Mouse (Mus musculus): ENCODE results near the gene Trappc6a.

Gene Trappc6a

DNA sequence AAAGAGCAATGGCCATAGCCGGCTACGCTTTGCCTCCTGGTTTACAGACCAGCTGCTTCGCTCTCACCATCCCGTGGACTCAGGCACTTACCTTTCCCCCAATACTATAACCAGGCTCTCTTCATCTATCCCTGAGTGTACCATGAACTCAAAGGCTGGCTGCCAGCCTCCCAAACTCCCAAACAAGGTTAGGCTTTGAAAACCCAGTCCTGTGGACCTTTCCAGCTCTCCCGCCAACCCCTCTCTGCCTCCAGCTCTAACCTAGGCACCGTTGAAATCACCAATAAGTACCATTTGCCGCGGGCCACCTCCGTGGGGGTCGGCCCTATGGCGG, 53.2 kb downstream of the Trappc6a start:
- in situ Hi-C loops (cut with MboI, MseI), result no loop called here

DNA sequence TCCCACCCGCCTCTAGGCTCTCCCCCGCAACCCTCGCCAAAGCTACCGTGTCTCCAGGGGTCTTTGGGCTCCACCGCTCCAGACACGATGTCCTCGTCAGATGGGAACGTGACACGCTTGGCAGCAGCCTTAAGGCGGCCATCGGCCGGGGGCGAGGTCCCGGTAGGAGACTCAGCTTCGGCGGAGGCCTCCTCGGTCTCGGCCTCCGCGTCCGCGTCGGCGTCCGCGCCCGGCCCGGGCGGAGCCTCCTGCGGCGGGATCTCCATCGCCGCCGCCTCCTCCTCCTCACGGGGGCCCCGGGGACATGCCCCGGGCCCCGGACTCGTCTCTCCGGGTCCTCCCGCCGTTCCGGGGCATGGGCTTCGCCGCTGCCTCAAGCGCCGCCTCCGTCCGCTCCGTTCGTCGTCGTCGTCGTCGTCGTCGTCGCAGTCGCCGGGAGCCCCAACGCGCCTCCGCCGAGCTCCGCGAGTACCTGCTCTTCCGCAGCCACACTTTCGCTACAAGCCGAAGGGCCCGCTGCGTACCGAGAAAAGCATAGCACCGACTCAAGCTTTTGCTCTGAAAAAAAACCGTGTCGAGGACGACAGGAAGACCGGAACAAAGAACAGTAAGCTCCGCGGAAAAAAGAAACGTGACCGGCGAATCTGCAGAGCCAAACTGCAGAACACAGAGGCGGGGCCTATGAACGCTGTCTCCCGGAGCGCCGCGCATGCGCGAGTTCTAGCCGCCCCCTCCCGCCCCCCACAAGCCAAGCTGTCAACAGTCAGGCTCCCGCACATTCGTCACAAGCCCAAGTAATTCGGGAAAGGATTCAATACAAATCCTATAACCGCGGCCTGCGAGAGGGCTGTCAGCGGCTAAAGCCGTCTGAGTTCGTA, 53.8 kb downstream of the Trappc6a start:
- in situ Hi-C loops (cut with MboI, MseI), result no loop called here

DNA sequence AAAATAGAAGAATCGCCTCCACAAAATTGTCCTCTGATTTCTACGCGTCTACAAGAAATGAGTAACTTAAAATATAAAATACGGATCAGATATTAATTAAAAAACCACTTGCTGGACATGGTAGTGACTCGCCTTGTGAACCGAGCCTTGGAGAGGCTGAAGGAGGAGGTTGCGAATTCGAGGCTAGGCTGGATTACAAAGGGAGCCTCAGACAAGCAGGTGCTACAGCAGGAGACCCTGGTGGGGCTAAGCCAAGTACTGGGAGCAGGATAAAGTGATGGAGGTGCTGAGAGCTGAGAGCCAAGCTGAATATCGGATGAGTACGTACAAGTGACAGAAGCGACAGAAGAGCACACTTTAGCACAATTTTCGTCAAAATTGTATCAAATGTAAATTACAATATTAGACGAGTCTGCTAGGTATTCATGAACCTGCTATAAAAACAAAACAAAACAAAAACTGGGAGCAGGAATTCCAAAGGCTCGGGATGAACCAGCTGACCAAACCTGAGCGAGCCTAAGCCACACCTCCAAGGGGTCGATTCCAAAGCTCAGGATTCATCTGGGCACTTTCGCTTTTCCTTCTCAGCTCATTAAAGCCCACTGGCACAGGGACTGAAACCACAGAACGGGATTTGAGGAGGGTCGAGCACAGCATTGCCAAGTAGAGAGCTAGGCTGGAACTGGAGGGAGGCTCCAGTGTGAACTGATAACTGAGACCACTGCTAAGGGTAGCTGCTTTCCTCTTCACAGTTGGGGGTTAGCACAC, 54.6 kb downstream of the Trappc6a start, which contains the start of gene Ppp1r37:
Gene Ppp1r37, minus strand, starts transcription at position 434 of the 768 bp plus-strand sequence.
- in situ Hi-C loops (cut with MboI, MseI), result no loop called here

DNA sequence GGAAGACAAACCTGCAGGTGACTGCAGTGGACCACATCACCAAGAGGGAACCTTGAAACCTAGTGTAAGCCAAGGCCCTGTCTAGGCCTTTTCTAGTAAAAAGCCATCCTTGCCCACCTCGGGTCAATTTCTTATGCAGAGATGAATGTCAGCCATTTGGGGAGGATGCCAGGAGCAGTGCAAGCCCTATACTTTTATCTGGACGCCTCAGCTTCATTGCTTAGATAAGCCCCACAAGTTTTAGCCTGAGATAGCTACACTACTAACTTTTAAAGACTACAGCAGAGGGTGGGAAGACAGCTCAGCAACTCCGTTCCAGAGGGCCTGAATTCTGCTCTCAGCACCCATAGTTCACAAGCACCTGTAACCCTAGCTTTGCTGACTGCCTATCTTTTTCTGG, 55.7 kb downstream of the Trappc6a start:
- in situ Hi-C loops (cut with MboI, MseI), result no loop called here

DNA sequence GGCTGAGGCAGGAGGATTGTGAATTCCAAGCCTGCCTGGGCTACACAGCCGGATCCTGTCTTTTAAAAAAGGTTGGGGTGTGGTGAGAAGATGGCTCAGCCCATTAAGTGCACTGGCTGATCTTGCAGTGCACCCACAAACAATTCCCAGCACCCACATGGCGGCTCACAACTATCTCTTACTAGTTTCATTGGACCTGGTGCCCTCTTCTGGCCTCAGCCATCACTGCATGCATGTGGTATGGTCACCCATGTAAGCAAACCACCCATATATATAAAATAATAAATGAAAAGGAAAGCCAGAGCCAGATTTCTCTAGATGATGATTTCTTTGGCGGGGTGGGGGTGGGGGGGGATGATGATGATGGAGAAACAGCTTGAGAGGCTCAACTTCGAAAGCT, 56.3 kb downstream of the Trappc6a start:
- in situ Hi-C loops (cut with MboI, MseI), result no loop called here

All from T-helper 17 cell (primary cell).